Mouse (Mus musculus): ENCODE results near the gene 6330409D20Rik.

The 6330409D20Rik gene

DNA sequence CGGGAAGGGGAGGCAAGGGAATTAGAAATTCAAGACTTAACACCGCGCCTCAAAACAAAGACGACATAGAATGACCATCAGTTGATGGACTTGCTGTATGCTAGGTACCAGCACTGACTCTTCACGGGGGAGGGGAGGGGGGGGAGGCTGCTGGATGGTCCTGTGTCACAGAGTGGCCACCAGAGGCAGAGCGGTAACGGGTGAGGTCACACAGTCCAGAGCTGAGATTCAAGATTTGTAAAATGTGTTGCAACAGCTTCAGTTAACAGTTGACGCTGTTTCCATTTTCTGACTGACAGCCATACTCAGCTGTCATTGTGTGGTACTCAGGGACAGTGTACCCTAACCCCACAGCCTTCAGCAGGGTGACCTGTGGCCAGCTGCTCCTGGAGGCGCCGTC, 11.4 kb upstream of the 6330409D20Rik start:
- DNase-seq, result peak; percentile 54

DNA sequence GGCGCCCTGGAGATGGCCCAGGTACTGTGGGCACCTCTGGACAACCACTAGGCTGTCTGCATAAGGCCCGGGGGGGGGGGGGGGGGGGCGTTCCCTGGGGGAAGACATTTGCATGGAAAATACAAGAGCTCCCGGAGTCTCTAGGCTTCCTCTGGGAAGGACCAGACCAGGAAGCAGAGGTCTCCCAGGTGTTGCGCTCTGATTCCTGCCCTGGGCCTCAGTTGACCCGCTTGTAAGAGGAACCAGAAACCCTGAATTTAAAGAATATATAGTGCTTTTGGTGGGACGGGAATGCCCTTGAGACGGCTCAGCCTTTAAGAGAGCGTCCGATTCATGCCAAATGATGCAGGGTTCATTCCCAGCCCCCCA, 10.8 kb upstream of the 6330409D20Rik start:
- DNase-seq, result no peak

- peak; percentile 92 for DNase-seq
These were observed 10.3 kb upstream of the 6330409D20Rik start for GRCm38 (mm10) chr2:32750887-32751664.

- peak; percentile 33 for DNase-seq
These were observed 9.4 kb upstream of the 6330409D20Rik start for GRCm38 (mm10) chr2:32750199-32750598.

DNA sequence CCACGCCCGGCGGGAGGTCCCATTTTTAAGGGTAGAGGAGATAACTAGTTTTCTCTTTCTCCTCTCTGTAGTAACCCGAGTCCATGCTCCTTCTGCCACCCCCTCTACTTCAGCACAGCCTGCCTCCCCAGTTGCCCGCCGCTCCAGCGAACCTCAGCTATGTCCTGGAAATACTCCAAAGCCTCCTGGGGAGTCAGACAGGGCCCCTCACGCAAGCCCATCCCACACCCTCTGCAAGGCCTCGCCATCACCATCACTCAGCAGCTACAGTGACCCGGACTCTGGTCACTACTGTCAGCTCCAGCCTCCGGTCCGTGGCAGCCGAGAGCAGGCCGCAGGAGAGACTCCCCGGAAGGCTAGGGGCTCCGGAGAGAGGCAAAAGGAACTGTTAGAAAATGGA, 8.3 kb upstream of the 6330409D20Rik start:
- DNase-seq, result no peak

DNA sequence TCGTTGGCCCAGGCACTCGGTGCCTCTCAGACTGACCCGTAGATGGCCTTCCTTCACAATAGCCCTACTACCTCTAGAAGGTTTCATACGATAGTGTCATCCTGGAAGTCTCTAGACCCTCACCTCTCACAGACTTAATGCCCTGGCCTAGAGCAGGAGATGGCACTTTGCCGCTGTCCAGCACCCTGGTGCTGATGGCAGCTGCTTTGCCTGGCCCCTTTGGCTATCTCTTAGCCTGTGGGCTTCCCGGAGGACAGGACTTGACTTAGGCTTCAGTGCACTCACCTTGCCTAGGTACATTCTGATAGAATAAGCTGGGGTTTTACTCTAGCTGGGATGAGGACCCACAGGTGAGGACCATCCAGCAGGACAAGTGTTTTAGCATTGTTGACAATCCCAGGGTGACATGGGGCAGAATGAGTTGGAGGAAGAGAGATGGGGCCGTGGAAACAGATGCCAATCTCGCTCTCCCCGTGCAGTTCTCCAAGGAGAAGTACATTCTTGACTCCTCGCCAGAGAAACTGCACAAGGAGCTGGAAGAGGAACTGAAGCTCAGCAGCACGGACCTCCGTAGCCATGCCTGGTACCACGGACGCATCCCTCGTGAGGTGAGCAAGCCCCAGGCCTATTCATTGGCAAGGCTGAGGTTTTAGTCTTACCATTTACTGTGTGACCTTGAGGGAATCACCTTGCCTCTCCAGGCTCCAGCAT, 3.6 kb upstream of the 6330409D20Rik start:
- no peak for DNase-seq

- peak; percentile 92 for DNase-seq
These were observed 1.3 kb upstream of the 6330409D20Rik start for GRCm38 (mm10) chr2:32742173-32742531.

GRCm38 (mm10) chr2:32741273-32742172, 707 bp upstream of the 6330409D20Rik start:
- DNase-seq, result peak; percentile 86

DNA sequence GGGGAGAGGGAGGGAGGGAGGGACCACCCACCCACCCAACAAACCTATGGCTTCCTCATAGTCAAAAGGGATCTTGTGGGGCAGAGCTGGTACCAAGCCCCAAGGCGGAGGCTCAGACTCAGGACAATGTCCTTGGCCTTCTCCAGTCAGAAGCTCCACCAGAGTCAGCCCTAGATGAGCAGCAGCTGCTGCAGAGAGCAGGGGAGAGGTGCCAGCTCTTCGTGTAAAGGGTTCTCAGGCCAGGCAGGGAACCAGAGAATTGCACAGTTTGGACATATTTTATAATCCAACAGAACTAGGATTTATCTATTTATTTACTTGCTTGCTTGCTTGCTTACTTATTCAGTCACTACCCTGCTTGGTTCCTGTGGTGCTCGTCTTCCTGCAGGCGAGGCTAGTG, 1.5 kb downstream of the 6330409D20Rik start:
- no peak for DNase-seq

- no peak for DNase-seq
These were observed 3.8 kb downstream of the 6330409D20Rik start for GRCm38 (mm10) chr2:32737008-32737407.

- DNase-seq, result no peak
These were observed 4.4 kb downstream of the 6330409D20Rik start for GRCm38 (mm10) chr2:32736306-32736829.

- no peak for DNase-seq
These were observed 5.9 kb downstream of the 6330409D20Rik start for GRCm38 (mm10) chr2:32734933-32735332.

GRCm38 (mm10) chr2:32734480-32734879, 6.3 kb downstream of the 6330409D20Rik start:
- no peak for DNase-seq

DNA sequence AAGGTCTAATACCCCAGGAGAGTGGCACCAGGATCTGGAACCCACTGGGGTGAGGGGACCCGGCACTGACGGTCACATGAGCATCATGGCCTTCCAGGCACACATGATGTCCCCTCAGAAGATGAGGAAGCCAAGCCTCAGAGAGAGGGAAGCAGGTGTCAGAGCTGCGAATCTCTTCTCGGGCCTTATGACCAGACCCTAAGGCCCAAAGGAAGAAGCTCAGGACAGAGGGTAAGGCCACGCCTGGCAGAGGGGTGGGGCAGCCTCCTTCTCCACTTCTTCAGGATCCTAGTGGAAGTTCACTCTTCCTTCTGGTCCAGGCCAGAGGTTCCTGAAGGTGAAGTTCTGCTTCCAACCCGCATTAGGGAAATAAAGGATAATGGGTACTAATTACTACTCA, 8.1 kb downstream of the 6330409D20Rik start:
- no peak for DNase-seq

- DNase-seq, result no peak
These were observed 8.9 kb downstream of the 6330409D20Rik start for GRCm38 (mm10) chr2:32731911-32732310.

DNA sequence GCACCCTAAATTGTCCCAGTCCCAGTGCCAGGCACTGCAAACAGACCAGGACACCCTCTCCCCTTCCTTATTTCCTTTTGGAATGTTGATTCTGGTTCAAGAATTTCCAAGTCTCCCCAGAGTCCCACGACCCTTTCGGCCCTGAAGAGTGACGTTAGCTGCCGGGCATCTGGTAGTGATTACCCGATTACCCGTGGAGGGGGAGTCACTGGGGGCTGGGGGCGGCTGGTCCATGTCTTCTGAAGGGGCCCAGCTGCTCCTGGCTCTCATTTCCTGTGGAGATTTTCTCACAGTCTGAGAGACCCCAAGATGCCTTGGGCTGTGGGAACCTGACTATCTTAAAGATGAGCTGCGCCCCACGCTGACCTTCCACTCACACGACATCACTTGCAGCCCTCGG, 10.0 kb downstream of the 6330409D20Rik start:
- DNase-seq, result no peak

- no peak for DNase-seq
These were observed 11.3 kb downstream of the 6330409D20Rik start for GRCm38 (mm10) chr2:32729547-32729946.

- no peak for DNase-seq
These were observed 12.4 kb downstream of the 6330409D20Rik start for GRCm38 (mm10) chr2:32728463-32728862.

DNA sequence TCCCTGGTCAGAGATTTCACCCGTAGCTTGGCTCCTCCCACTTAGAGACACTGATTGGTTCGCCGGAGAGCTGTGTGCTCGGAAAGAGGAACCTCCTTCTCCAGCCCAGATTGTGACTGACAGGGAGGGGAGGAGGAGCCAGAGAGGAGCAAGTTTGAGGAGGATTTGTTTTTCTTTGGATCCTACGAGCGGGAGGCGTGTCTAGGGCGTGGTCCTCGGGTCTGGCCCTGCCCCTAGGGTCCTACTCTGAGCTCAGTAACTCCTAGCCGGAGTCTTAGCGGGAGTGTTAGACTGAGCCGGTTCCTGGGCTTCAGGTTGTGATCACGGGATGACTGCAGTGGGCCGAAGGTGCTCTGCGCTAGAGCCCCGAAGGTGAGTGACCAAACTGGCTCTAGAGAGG, 13.4 kb downstream of the 6330409D20Rik start:
- DNase-seq, result peak; percentile 99

- DNase-seq, result no peak
These were observed 15.7 kb downstream of the 6330409D20Rik start for GRCm38 (mm10) chr2:32724832-32725790.

DNA sequence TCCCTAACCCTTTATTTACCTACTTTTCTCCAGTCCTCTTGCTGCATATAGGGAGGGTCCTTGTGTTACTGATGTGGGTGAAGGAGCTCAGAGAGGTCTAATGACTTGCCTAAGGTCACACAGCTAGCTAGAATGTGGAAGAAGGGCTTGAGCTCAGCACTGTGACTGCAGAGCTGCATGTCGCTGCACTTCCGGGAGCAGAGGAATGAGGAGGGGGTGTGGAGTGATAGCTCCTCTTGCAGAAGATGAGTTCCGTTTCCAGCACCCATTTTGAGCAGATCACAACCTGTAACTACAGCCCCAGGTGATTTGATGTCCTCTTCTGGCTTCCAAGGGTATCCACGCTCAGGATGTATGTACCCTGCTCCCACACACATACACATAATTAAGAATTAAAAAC, 16.7 kb downstream of the 6330409D20Rik start:
- DNase-seq, result no peak

GRCm38 (mm10) chr2:32722581-32722980, 18.2 kb downstream of the 6330409D20Rik start:
- no peak for DNase-seq
